Mouse (Mus musculus): ENCODE results near the gene Lipo4. TPM values are rescaled to one million over a fixed set of nuclear protein-coding genes. Genes with fewer than 3 reads are reported as not detected.
"Not testable (repeated sequence)": the region's sequence is repeated elsewhere in the genome, so short reads cannot be mapped to it uniquely, and the experiment has no call there.

Gene Lipo4
- total RNA-seq (2021): under 1 TPM in 1 of 2 experiments, not detected in 1; 0.22 TPM
- long read RNA-seq: 0 reads

- DNase-seq (ENCODE audit: low spot score in 2 of 2): no peak
These were observed at the start of gene Lipo4 for GRCm38 (mm10) chr19:33517680-33518079. Lipo4 (minus strand) TSS chr19:33517780.

DNA sequence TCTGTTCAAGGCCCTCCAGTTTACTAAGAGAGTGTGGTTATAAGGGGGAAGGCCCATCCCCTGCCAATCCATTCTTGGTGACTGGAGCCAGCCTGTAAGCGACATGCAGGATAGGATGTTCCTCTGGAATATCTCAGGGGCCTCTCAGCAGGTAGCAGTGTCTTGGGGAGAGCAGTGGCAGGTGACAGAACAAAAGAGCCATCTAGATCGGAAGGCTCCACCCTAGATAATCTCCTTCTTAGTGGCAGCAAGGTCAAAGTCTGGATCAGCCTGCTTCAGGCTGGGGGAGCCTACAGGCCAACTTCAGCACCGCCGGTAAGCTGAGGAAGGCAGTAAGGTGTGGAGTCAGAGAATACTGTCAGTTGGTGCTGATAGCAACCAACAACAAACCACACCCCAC is 61.2 kb downstream of the Lipo4 start:
- not testable (repeated sequence) for DNase-seq (ENCODE audit: low spot score in 2 of 2)

- DNase-seq (ENCODE audit: low spot score in 2 of 2): no peak
These were observed 63.9 kb downstream of the Lipo4 start for GRCm38 (mm10) chr19:33453725-33454124.

Other genes starting within 250 kb of the Lipo4 start
- gene Rnls, start 125.5 kb downstream of the Lipo4 start, total RNA-seq (2021): 1 to 10 TPM; 1.6 to 1.7 TPM
- gene Gm8978, start 107.5 kb upstream of the Lipo4 start, total RNA-seq (2021): not detected
- gene Lipo2, start 233.6 kb upstream of the Lipo4 start, total RNA-seq (2021): under 1 TPM; 0.16 to 0.48 TPM
- 1 to 10 TPM; 5.8 to 7.7 TPM for gene Lipo3, start 244.2 kb upstream of the Lipo4 start, total RNA-seq (2021)

Data from layer of hippocampus, postnatal 10 days (tissue).